Mouse (Mus musculus): ENCODE results near the gene Shkbp1. TPM values are rescaled to one million over a fixed set of nuclear protein-coding genes. Genes with fewer than 3 reads are reported as not detected.
A peak's percentile ranks its signal among the peaks of the same experiment; 100 is the strongest.

Shkbp1 gene
- total and polyA plus RNA-seq, 3 experiments, result 23.3 to 62.8 (median 30.8) TPM

GRCm38 (mm10) chr7:27384731-27385130 is 28.9 kb upstream of the Shkbp1 start:
- Histone ChIP-seq H3K4me2 (ENCODE audit: insufficient read depth, low read depth, poor library complexity, severe bottlenecking) (no peak overlapping the region), H3K4me1 (ENCODE audit: control insufficient read depth in 1 of 2, insufficient read depth in 2 of 2) (peaks cover 2 to 32% of the 10 kb centered on the region in 2 experiments; a peak in 3 of 4 replicates), H3K79me2 (replicated peaks; ENCODE audit: control insufficient read depth, extremely low read depth, insufficient read depth, poor library complexity, severe bottlenecking) (no peaks in the 10 kb centered on the region), H3K9ac (ENCODE audit: insufficient read depth, low read depth) (no peak overlapping the region), H3K4me3 (replicated peaks in 1 of 3; ENCODE audit: low read depth in 2 of 3, low read length in 2 of 3, poor library complexity in 1 of 3) (no peak overlapping the region), H3K27ac (ENCODE audit: insufficient read depth, low read depth) (no peak overlapping the region), H3K36me3 (replicated peaks in 1 of 2; ENCODE audit: control insufficient read depth in 1 of 2, insufficient read depth in 1 of 2, low read length in 1 of 2) (no peaks in the 10 kb centered on the region), H3K27me3 (replicated peaks) (no peaks in the 10 kb centered on the region), H3K9me3 (replicated peaks; ENCODE audit: low read length) (no peaks in the 10 kb centered on the region)
- dilution Hi-C loops (cut with MboI; ENCODE audit: extremely low pct_ligation_motif_present, extremely low pct_unique_long_range_greater_than_20kb, low sequenced_read_pairs) (no loop called here), in situ Hi-C loops (cut with MboI; ENCODE audit: low pct_ligation_motif_present, low pct_unique_long_range_greater_than_20kb, low sequenced_read_pairs) (loop anchor here (5.0 kb wide), 1 partner anchor 47 kb away; the partner anchor contains the start of gene Ltbp4)
- TF ChIP-seq CTCF (conservative IDR thresholded peaks at IDR 0.05 in 1 of 2, IDR thresholded peaks at IDR 0.05 in 1 of 2; ENCODE audit: low read depth in 2 of 2, low read length in 2 of 2) (peak; percentile 66 to 87), SMC3 (IDR thresholded peaks at IDR 0.05; ENCODE audit: low read depth, low read length) (peak; percentile 88), ZC3H11A (IDR thresholded peaks at IDR 0.05; ENCODE audit: low read depth, low read length) (peak; percentile 18; the same call in 1 of the 2 replicates), RAD21 (IDR thresholded peaks at IDR 0.05; ENCODE audit: low read depth, low read length) (peak; percentile 71), E2F4 (IDR thresholded peaks at IDR 0.05; ENCODE audit: insufficient replicate concordance, low read depth, low read length) (no peak)
- DNase-seq (ENCODE audit: extremely low read depth), result peak; percentile 64

- H3K79me2 ChIP-seq (replicated peaks; ENCODE audit: control insufficient read depth, extremely low read depth, insufficient read depth, poor library complexity, severe bottlenecking), result no peaks in the 10 kb centered on the region
- H3K9me3 ChIP-seq (replicated peaks; ENCODE audit: low read length), result no peaks in the 10 kb centered on the region
- H3K27ac ChIP-seq (ENCODE audit: insufficient read depth, low read depth), result no peak overlapping the region
- no peak for DNase-seq (ENCODE audit: extremely low read depth)
- H3K36me3 ChIP-seq (replicated peaks in 1 of 2; ENCODE audit: control insufficient read depth in 1 of 2, insufficient read depth in 1 of 2, low read length in 1 of 2), result no peaks in the 10 kb centered on the region
- no peak overlapping the region for H3K4me3 ChIP-seq (replicated peaks in 1 of 3; ENCODE audit: low read depth in 2 of 3, low read length in 2 of 3, poor library complexity in 1 of 3)
- TF ChIP-seq MEF2A (IDR thresholded peaks at IDR 0.05; ENCODE audit: borderline replicate concordance, low read depth, low read length), result no peak
- TF ChIP-seq TCF12 (IDR thresholded peaks at IDR 0.05; ENCODE audit: low read depth, low read length), result no peak
- no peak for TF ChIP-seq ZMIZ1 (IDR thresholded peaks at IDR 0.05; ENCODE audit: low read depth, low read length)
- no peak for TF ChIP-seq POLR2A (IDR thresholded peaks at IDR 0.05; ENCODE audit: low read depth, low read length)
- TF ChIP-seq MXI1 (IDR thresholded peaks at IDR 0.05; ENCODE audit: low read depth, low read length), result no peak
- in situ Hi-C loops (cut with MboI; ENCODE audit: low pct_ligation_motif_present, low pct_unique_long_range_greater_than_20kb, low sequenced_read_pairs) (no loop called here), dilution Hi-C loops (cut with MboI; ENCODE audit: extremely low pct_ligation_motif_present, extremely low pct_unique_long_range_greater_than_20kb, low sequenced_read_pairs) (no loop called here)
- no peak overlapping the region for H3K4me2 ChIP-seq (ENCODE audit: insufficient read depth, low read depth, poor library complexity, severe bottlenecking)
- no peaks in the 10 kb centered on the region for H3K27me3 ChIP-seq (replicated peaks)
- peaks cover 1 to 28% of the 10 kb centered on the region in 2 experiments; a peak in 3 of 4 replicates for H3K4me1 ChIP-seq (ENCODE audit: control insufficient read depth in 1 of 2, insufficient read depth in 2 of 2)
- no peak overlapping the region for H3K9ac ChIP-seq (ENCODE audit: insufficient read depth, low read depth)
Observed at GRCm38 (mm10) chr7:27384134-27384533, 28.3 kb upstream of the Shkbp1 start.

- in situ Hi-C loops (cut with MboI; ENCODE audit: low pct_ligation_motif_present, low pct_unique_long_range_greater_than_20kb, low sequenced_read_pairs) (no loop called here), dilution Hi-C loops (cut with MboI; ENCODE audit: extremely low pct_ligation_motif_present, extremely low pct_unique_long_range_greater_than_20kb, low sequenced_read_pairs) (no loop called here)
- no peaks in the 10 kb centered on the region for H3K27me3 ChIP-seq (replicated peaks)
- H3K36me3 ChIP-seq (replicated peaks in 1 of 2; ENCODE audit: control insufficient read depth in 1 of 2, insufficient read depth in 1 of 2, low read length in 1 of 2), result no peaks in the 10 kb centered on the region
- H3K4me3 ChIP-seq (replicated peaks in 1 of 3; ENCODE audit: low read depth in 2 of 3, low read length in 2 of 3, poor library complexity in 1 of 3), result no peak overlapping the region
- no peak for TF ChIP-seq RCOR1 (conservative IDR thresholded peaks at IDR 0.05; ENCODE audit: low read depth, low read length)
- TF ChIP-seq MAFK (IDR thresholded peaks at IDR 0.05; ENCODE audit: insufficient replicate concordance, low read length), result peak; percentile 79; the same call in 1 of the 2 replicates
- no peak for TF ChIP-seq CHD2 (IDR thresholded peaks at IDR 0.05; ENCODE audit: low read length)
- peak; percentile 78 for TF ChIP-seq ZNF384 (IDR thresholded peaks at IDR 0.05; ENCODE audit: low read depth, low read length)
- no peak overlapping the region for H3K4me2 ChIP-seq (ENCODE audit: insufficient read depth, low read depth, poor library complexity, severe bottlenecking)
- H3K79me2 ChIP-seq (replicated peaks; ENCODE audit: control insufficient read depth, extremely low read depth, insufficient read depth, poor library complexity, severe bottlenecking), result no peaks in the 10 kb centered on the region
- no peaks in the 10 kb centered on the region for H3K9me3 ChIP-seq (replicated peaks; ENCODE audit: low read length)
- H3K4me1 ChIP-seq (ENCODE audit: control insufficient read depth in 1 of 2, insufficient read depth in 2 of 2), result peaks cover 0 to 27% of the 10 kb centered on the region in 2 experiments; a peak in 2 of 4 replicates
- DNase-seq (ENCODE audit: extremely low read depth), result no peak
- no peak overlapping the region for H3K9ac ChIP-seq (ENCODE audit: insufficient read depth, low read depth)
- no peak overlapping the region for H3K27ac ChIP-seq (ENCODE audit: insufficient read depth, low read depth)
Observed at GRCm38 (mm10) chr7:27383233-27383632, 27.4 kb upstream of the Shkbp1 start.

Measured in CH12.LX (cell line).